Mouse (Mus musculus) brain, embryonic 14.5 days (tissue): Measurements from ENCODE around the gene Nyap1.

ENCODE experiments used
- CTCF ChIP-seq: fragments of 200-500 bp; IDR thresholded peaks from 2 replicates; pipeline ENCODE4 v1.5.1; 2012; ENCODE audit warnings: inconsistent platforms, mild to moderate bottlenecking, moderate library complexity, borderline replicate concordance; ENCODE audit not compliant: insufficient read depth, insufficient read length; ENCODE audit errors: extremely low read depth
- POLR2A ChIP-seq: fragments of 200-500 bp; IDR thresholded peaks from 2 replicates; pipeline ENCODE4 v1.6.1; 2012; ENCODE audit warnings: mild to moderate bottlenecking, inconsistent platforms, borderline replicate concordance; ENCODE audit not compliant: poor library complexity, insufficient read depth, insufficient read length, severe bottlenecking; ENCODE audit errors: extremely low read depth

DNA sequence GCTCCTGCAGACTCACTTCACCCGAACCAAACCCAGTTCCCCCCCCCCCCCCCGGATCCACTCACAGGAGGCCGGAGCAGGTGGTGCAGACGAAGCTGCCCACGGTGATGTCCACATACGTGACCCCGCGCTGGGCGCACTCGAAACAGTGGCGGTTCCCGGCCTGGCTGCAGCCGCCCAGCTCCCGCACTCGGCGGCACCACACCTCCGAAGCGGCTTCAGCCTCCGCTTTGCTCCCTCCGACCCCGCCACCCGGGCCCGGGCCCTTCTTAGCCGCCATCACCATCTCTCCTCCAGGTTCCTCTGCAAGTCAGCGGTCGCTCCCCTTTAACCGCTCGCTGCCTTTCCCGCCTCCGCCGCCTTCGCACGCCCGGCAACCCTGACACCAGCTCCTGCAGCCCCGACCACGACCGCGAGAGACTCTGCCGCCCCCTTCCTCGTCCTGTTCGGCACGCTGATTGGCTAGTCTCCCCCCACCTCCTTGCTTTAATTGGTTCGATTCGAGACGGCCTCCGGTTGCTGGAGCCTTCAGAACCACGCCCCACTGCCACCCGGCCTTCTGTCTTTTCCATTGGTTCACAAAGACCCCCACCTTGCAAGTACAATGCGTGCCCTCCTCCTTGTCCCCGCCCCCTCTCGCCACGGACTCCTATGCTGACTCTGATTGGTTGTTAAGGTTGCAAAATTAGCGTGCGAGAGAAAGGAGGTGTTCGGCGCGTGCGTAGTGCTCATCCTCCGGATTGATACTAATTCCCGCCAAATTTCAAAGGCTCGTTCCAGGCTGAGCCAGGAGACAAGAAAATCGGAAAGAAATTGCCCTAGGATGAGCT, 56.9 kb downstream of the Nyap1 start, which contains the start of gene Agfg2:
- TF ChIP-seq POLR2A (peak; percentile 54; the same call in 1 of the 2 replicates), CTCF (no peak)
